Mouse (Mus musculus) thymus, adult 2 months (tissue): Measurements from ENCODE around the gene Ndufaf2.

ENCODE experiments used
- CTCF ChIP-seq: fragments of 200-500 bp; IDR thresholded peaks from 2 replicates; pipeline ENCODE4 v1.5.1; 2012; ENCODE audit warnings: mild to moderate bottlenecking, control low read depth, low read length, moderate library complexity, borderline replicate concordance; ENCODE audit not compliant: control insufficient read depth, poor library complexity, insufficient read depth; ENCODE audit errors: extremely low read depth
- POLR2A ChIP-seq: fragments of 200-500 bp; IDR thresholded peaks from 2 replicates; pipeline ENCODE4 v1.6.1; 2012; ENCODE audit warnings: mild to moderate bottlenecking, low read length, control low read depth, moderate library complexity; ENCODE audit not compliant: control insufficient read depth, poor library complexity, insufficient read depth; ENCODE audit errors: extremely low read depth

- TF ChIP-seq CTCF = no peak
- no peak for TF ChIP-seq POLR2A
These were observed 1.3 kb downstream of the Ndufaf2 start for GRCm38 (mm10) chr13:108157156-108157555.
